Mouse (Mus musculus) right cerebral cortex, adult 18-20 months (tissue): ENCODE data around the gene Arhgap8.

Source experiments
- DNase-seq: peaks from one replicate; pipeline ENCODE4 v3.0.0; 2022; ENCODE audit warnings: mixed read lengths

Gene Arhgap8

GRCm38 (mm10) chr15:84803685-84804084 is 83.8 kb downstream of the Arhgap8 start:
- DNase-seq, result peak; percentile 67

- no peak for DNase-seq
Observed at GRCm38 (mm10) chr15:84809275-84809952, 89.6 kb downstream of the Arhgap8 start.

- no peak for DNase-seq
Observed at GRCm38 (mm10) chr15:84811126-84811525, 91.3 kb downstream of the Arhgap8 start.

GRCm38 (mm10) chr15:84812831-84813357 is 93.0 kb downstream of the Arhgap8 start:
- DNase-seq, result peak; percentile 23

GRCm38 (mm10) chr15:84815171-84815570 is 95.3 kb downstream of the Arhgap8 start:
- no peak for DNase-seq

GRCm38 (mm10) chr15:84817589-84817988 is 97.7 kb downstream of the Arhgap8 start:
- DNase-seq, result no peak

- no peak for DNase-seq
Observed at GRCm38 (mm10) chr15:84818284-84818683, 98.4 kb downstream of the Arhgap8 start.

- DNase-seq, result peak; percentile 51
Observed at GRCm38 (mm10) chr15:84820811-84821210, 101.0 kb downstream of the Arhgap8 start.
